Mouse (Mus musculus) CD4-positive helper T cell, adult 2 months (primary cell): Measurements from ENCODE around the gene Sppl2b.
"Not testable (repeated sequence)": the region's sequence is repeated elsewhere in the genome, so short reads cannot be mapped to it uniquely, and the experiment has no call there.

Source experiments
- DNase-seq: peaks from one replicate; pipeline ENCODE4 v3.0.0-alpha.2; 2012; ENCODE audit warnings: low read depth, missing footprints, low spot score

The Sppl2b gene

DNA sequence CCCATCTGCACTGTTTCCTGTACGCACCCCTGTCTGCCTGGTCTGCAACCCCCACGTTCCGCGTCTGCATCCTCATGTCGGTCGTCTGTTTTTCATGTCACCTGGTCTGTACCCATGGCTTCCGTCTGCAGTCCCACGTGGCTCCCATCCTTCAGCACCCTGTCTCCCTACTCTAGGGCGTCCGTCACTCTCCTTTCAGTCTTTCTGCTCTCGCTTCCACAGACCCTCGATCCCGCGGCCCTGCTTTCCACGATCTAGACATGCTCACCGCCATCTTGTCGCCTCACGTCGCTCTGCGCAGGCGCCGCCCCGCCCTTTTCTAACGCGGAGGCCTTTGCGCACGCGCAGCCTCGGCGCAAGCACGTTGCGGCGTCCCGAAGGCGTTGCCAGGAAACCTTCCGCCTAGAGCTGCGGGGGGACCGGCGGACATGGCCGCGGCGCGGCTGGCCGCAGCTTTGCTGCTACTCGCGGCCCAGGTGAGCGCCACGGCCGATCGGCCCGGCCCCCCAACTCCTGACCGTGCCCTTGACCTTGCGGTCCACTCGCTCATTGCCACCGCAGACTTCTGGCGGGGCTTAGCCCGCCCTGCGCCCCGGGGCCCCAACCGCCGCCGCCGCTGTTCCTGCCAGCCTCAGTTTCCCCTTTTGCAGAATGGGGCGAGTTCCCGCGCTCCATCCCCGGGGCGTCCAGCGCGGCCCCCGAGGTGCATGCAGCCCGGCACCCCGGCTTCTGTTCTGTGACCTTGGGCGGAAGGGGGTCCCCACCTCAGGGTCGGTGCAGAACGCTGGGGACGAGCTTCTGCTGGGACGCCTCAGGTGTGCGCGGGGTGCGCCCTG is at the start of gene Sppl2b, which contains the start of gene Lsm7:
Gene Sppl2b, plus strand, starts transcription at position 363 of the 836 bp plus-strand sequence.
Gene Lsm7, minus strand, starts transcription at position 297 of the 836 bp plus-strand sequence.
- peak; percentile 96 for DNase-seq

DNA sequence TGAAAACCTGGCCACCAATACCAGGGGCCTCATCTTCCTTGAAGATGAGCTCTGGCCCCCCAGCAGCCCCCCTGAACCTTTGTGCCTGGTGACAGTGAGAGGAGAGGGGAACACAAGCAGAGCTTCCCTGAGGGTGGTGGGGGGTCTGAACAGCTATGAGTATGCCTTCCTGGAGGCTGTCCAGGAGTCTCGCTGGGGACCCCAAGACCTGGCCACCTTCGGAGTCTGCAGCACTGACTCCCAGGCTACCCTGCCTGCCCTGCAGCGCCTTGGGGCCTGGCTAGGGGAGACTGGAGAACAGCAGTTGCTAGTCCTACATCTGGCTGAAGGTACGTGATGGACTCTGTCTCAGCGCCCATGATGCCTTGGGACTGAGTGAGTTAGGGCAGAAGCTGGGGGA is 49.8 kb upstream of the Sppl2b start:
- DNase-seq: no peak

DNA sequence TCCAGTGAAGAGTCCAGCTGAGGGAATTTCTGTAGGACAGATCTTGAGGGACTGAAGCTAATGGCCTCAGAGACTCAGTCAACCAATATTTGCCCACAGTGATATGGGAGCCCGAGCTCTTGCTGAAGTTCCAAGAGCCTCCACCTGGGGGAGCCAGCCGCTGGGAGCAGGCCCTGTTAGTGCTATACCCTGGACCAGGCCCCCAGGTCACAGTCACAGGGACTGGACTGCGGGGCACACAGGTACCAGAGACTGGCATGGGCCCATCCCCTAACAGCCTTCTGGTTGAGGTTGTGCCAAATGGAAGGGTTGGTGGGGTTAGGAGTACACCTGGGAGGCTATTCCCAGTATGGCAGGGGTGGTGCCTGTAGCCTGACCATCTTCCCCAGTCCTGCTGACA is 49.1 kb upstream of the Sppl2b start:
- peak; percentile 67 for DNase-seq

DNA sequence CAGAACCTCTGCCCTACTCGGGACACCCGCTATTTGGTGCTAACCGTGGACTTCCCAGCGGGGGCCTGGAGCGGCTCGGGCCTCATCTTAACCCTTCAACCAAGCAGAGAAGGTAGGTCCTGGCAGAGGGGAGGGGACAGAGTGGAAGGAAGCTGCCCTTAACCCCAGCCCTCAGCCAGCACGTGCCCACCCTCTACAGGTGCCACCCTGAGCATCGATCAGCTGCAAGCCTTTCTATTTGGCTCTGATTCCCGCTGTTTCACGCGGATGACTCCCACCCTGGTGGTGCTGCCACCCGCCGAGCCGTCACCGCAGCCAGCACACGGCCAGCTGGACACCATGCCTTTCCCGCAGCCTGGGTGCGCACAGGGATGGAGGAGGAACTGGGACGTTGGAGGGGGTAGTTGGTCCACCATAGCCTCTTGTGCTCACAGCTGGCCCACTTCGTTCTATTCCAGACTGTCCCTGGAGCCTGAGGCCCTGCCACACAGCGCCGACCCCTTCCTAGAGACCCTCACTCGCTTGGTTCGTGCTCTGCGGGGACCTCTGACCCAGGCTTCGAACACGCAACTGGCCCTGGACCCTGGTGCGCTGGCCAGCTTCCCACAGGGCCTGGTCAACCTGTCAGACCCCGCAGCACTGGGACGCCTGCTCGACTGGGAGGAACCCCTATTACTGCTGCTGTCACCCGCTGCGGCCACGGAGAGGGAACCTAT is 48.6 kb upstream of the Sppl2b start:
- no peak for DNase-seq

DNA sequence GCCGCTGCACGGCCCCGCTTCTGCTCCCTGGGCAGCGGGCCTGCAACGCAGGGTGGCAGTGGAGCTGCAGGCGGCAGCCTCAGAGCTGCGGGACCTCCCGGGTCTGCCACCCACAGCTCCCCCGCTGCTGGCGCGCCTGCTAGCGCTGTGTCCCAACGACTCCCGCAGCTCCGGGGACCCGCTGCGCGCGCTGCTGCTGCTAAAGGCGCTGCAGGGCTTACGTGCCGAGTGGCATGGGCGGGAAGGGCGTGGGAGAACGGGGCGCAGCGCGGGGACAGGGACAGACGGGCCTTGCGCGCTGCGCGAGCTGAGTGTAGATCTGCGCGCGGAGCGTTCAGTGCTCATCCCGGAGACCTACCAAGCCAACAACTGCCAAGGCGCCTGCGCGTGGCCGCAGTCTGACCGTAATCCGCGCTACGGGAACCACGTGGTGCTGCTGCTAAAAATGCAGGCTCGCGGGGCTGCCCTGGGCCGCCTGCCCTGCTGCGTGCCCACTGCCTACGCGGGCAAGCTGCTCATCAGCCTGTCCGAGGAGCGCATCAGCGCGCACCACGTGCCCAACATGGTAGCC is 47.9 kb upstream of the Sppl2b start:
- peak; percentile 70 for DNase-seq

DNA sequence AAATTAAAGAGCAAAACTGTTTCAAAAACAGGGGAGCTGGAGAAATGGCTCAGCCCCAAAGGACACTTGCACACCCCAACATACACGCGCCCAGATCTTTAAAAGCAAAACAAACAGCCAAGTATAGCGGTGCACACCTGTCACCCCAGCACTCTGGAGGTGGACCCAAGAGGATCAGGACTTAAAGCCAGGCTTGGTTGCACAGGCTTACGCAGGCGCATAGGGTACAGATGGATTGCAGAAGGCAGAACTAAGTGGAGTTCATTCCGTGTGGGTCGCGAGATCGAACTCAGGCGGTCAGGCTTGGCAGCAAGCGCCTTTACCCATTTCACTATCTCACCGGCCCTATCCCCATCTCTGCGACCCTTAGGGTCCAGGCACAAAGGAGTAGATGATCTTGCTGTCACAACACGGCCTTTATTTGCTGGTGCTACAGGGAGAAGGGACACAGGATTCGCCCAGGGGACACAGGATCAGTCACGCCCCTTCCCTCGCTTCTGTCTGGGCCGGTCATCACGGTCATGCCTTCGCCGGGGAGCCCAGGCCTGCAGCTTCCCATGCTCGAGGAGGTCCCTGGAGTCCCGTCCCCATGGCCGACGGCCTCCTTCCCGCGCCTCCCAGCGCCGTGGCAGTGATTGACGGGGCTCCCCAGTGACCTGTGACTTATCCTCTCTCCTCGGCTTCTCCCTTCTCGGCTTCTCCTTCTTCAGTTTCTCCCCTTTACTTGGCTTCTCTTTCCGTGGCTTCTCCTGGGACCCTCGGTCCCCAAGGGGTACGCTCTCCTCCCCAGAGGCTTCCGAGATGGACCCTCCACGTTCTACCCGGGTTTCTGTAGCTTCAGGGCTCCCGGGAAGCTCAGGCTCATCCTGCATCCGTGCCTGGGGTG is 46.7 kb upstream of the Sppl2b start:
- no peak for DNase-seq

DNA sequence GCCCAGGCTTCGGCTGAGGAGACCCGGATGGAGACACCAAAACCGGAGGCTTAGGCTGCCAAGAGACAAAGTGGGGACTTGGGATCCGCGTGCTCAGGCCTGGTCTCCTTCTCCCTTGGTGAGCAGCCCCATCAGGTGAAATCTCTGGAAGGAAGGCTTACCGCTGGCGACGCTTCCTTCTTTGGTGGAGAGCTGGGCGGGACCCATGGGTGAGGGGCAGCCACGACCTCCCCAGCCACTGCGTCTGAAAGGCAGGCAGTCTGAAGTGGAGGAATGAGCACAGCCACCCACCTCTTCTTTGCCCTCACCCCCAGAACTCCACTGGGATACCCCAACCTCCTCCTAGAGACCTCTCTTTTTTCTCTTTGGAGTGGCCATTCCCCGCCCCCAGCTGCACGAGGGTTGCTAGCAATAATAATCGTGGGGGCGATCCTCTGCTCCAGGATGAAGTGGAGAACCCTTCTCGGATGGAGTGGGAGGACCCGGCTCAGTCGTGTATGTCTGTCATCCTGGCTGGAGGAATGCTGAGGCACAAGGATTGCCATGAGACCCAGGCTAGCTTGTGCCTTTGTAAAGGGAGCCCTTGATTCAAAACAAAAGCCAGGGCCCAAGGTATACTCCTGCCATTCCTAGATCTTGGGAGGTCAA is 46.0 kb upstream of the Sppl2b start:
- no peak for DNase-seq

DNA sequence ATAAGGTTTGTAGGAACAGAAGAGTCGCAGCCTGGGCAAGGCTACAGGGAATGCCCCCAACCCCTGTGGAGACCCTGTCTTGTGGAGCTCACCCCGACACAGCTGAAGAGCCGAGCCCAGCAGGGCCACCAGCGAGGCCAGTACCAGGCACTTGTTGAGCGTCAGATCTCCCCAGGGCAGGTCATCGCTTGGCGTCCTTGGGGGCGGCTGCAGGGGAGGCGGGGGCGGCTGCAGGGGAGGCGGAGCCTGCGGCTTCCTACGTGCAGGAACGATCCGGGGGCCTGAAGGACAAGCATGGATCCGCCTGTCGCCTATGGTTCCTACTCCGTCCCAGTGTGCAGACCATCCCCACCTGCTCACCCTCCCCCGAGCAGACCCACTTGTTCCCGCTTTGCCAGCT is 45.0 kb upstream of the Sppl2b start:
- no peak for DNase-seq

DNA sequence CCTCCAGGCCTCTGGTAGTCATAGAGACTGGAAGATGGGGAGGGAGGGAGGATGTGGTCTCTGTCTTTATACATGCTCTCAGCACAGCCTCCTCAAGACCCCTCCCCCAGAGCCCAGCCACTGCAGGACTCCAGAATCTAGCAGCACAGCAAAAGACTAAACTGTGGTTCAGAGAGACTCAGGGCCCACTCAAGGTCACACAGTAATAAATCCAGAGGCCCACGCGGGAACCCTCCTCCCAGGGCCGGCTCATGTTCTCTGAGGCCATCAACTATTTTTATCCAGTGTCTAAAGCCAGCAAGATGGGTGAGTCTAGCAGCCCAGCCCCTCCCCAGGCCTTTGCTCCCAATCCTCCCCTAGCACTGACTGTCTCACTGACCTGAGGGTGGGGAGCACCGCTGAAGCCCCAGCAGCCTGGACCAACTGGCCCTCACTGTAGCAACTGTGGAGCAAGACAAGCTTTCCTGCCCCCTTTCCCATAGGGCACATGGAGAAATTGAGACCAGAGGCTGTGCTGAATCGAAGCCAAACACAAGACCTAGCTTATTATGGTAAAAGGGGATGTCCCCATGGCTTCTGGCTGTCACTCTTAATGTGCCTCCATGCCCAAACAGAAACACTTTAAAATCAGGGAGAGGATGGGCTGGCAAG is 42.6 kb upstream of the Sppl2b start:
- DNase-seq: no peak

DNA sequence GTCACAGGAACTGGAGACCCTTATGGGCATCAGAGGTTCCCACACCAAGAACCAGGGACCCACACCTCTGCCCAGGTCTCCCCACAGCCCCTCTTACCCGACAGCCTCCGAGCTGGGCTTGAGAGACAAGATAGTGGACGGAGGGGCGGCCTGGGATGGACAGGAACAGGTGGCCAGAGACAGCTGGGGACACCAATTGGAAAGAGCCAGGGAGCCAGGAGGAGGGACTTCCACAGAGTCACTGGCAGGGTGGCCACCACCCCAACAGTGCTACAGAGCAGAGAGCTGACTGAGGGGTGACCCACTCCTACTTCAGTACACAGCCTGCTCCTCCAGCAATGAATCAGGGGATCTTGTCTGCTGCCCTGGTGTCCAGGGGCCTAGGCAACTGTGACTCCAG is 41.7 kb upstream of the Sppl2b start, which contains the start of gene Jsrp1:
Gene Jsrp1, minus strand, starts transcription at position 133 of the 400 bp plus-strand sequence.
- no peak for DNase-seq

DNA sequence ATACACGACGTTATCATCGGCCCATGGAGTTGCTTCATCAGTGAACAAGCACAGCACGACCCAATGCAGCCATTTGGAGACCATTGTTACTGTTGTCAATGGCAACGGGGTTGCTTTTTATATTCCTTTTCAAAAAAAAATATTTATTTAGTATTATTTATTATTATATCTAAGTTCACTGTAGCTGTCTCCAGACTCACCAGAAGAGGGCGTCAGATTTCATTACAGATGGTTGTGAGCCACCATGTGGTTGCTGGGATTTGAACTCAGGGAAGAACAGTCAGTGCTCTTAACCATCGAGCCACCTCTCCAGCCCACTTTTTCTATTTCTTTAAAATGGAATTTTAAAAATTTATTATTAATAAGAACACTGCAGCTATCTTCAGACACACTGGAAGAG is 40.3 kb upstream of the Sppl2b start:
- no peak for DNase-seq

DNA sequence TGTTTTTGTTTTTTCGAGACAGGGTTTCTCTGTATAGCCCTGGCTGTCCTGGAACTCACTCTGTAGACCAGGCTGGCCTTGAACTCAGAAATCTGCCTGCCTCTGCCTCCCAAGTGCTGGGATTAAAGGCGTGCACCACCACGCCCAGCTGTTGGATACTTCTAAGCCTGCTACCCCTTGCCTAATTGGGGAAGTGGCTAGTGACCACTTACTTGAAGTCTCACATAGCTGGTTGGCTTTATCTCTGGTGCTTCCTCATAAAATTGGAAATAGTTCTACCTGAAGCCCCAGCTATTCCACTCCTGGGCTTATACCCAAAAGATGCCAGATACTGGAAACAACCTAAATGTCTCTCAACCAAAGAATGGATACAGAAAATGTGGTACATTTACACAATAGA is 38.8 kb upstream of the Sppl2b start:
- DNase-seq: not testable (repeated sequence)

DNA sequence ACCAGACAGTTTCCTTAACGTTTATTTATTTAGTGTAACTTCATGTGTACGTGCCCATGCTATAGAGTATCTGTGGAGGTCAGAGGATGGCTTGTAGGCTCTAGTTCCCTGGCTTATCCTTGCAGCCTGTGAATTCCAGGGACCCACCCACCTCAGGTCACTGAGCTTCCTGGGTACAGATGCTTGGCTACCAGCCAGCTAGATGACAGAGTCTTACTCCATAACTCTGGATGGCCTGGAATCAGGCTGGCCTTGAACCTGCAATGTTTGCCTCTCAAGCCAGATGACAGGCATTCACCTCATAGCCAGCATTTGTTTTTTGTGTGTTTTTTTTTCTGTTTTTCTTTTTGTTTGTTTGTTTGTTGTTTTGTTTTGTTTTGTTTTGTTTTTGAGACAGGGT is 37.9 kb upstream of the Sppl2b start:
- no peak for DNase-seq

DNA sequence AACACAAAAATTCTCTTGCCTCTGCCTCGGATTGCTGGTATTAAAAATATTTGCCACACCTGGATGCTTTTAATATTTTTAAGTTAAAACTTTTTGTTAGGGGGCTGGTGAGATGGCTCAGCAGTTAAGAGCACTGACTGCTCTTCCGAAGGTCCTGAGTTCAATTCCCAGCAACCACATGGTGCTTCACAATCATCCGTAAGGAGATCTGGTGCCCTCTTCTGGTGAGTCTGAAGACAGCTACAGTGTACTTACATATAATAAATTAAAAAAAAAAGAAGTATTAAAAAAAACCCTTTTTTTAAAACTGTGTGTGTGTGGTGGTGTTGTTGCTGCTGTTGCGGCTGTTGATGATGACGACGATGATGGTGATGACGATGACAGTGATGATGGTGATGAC is 37.1 kb upstream of the Sppl2b start:
- DNase-seq: not testable (repeated sequence)

DNA sequence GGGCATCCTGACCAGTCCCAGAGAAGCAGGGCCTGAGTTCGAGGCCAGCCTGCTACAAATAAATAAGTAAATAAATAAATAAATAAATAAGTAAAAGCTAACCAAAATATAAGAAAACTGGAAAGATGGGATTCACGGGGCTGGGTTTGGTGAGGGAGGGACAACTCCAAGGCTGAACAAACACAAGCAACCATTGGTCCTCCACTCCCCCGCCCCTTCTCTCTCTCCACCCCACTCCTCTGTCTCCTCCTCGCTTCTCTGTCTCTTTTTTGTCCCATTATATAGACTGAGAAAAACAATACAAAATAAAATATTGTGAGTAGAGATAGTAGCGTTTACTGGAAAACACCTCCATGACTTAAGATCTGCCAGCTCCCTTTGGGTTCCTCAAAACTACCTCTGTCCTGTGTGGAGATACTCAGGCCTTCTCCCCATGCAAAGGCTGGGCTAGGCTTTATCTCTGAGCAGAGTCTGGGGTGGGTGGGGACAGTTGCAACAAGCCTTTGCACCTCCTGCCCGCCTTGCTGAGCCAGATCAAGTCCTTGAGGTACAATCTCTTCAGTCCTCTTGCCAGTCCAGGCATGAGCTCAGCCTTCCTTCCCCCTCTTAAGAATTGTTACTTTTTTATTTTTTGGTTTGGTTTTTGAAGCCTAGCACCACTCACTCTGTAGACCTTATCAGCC is 36.3 kb upstream of the Sppl2b start:
- DNase-seq: no peak

DNA sequence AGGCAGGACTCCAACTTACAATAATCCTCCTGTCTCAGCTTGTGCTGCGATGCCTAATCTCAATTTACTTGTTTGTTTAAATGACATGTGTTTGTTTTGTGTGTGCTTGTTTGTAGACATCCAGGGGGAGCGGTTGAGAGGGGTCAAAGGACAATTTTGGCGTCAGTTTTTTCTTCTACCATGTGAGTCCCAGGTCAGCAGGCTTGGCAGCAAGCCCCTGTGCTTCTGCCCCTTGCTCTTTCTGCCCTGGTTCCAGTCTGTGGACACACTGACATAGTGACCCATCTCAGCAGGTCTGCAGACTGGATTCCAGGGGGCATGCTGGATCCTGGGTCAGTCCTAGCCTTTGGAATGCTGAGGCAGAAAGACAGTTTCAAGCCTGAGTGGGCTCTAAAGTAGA is 35.7 kb upstream of the Sppl2b start:
- DNase-seq: no peak

DNA sequence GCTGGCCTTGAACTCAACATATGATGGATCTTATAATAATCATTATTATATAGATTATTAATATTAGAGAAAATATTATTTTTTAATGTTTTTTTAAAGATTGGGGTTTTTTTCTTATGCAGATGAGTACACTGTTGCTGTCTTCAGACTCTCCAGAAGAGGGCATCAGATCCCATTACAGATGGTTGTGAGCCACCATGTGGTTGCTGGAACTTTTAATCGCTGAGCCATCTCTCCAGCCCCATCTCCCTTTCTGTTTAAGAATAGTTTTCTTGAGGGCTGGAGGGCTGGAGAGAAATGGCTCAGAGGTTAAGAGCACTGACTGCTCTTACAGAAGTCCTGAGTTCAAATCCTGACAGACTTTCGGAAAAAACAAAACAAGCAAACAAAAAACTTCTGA is 33.1 kb upstream of the Sppl2b start:
- DNase-seq: peak; percentile 65

DNA sequence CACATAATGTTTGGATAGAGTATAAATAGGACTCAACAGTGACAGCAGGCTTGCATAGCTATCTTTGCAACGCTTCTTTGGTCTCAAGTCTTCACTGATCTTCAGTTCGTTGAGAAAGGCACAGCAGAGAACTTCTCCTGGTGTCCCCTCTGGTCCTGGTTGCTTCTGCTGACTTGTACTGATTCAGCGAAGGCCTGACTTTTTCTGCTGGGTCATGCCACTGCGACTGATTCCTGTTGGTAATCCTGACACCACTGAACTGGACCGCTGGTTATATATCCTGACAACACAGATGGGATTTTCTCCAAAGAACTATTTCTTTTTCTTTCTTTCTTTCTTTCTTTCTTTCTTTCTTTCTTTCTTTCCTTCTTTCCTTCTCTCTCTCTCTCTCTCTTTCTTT is 32.5 kb upstream of the Sppl2b start:
- no peak for DNase-seq

DNA sequence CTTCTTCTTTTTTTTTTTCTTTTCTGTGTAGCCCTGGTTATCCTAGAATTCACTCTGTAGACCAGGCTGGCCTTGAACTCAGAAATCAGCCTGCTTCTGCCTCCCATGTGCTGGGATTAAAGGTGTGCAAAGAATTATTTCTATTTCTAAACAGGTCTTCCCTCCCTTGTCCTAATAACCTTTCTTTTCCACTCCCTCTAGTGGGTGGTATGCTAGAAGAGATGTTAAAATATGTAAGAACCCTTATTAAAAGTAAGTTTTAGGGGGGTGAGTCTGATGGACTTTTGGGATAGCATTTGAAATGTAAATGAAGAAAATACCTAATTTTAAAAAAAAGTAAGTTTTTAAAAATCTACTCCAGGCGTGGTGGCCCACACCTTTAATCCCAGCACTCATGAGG is 31.8 kb upstream of the Sppl2b start:
- DNase-seq: no peak
